Mouse (Mus musculus) midbrain, postnatal 0 days (tissue): Measurements from ENCODE around the gene Slc24a2. TPM values are rescaled to one million over a fixed set of nuclear protein-coding genes. Genes with fewer than 3 reads are reported as not detected.
A peak's percentile ranks its signal among the peaks of the same experiment; 100 is the strongest.

Experiments
- ATAC-seq: fragments of 200-750 bp; cut with Nextera tagmentation; 2 replicates; pipeline ENCODE4 v1.8.0; 2017; ENCODE audit warnings: moderate number of reproducible peaks, mild to moderate bottlenecking, moderate TSS enrichment, moderate library complexity; ENCODE audit not compliant: low FRiP score
- DNase-seq: peaks from one replicate; pipeline ENCODE4 v3.0.0-alpha.2; 2015; ENCODE audit warnings: low spot score
- H3K27ac ChIP-seq: fragments of 300-500 bp; sonication (generic); 2 replicates; pipeline ENCODE4 v1.5.1; 2014; ENCODE audit warnings: low read depth, mild to moderate bottlenecking, low read length, mixed read lengths
- H3K27me3 ChIP-seq: fragments of 300-500 bp; sonication (generic); 2 replicates; pipeline ENCODE4 v1.6.1; 2014; ENCODE audit warnings: low read length, control low read depth, mixed read lengths; ENCODE audit not compliant: insufficient read depth
- H3K36me3 ChIP-seq: fragments of 300-500 bp; sonication (generic); 2 replicates; pipeline ENCODE4 v1.6.1; 2014; ENCODE audit warnings: low read length, control low read depth, mixed read lengths; ENCODE audit not compliant: insufficient read depth
- H3K4me1 ChIP-seq: fragments of 300-500 bp; sonication (generic); 2 replicates; pipeline ENCODE4 v1.6.1; 2014; ENCODE audit warnings: mild to moderate bottlenecking, control low read depth, antibody characterized with exemption, low read length, mixed read lengths; ENCODE audit not compliant: insufficient read depth
- H3K4me2 ChIP-seq: fragments of 300-500 bp; sonication (generic); 2 replicates; pipeline ENCODE4 v1.6.1; 2014; ENCODE audit warnings: low read depth, mild to moderate bottlenecking, low read length, mixed read lengths; ENCODE audit not compliant: poor library complexity, severe bottlenecking
- H3K4me3 ChIP-seq: fragments of 300-500 bp; sonication (generic); 2 replicates; pipeline ENCODE4 v1.5.1; 2014; ENCODE audit warnings: low read depth, mild to moderate bottlenecking, low read length, moderate library complexity
- H3K9ac ChIP-seq: fragments of 300-500 bp; sonication (generic); replicated peaks from 2 replicates; pipeline ENCODE4 v1.6.1; 2014; ENCODE audit warnings: mild to moderate bottlenecking, low read length, moderate library complexity, mixed read lengths; ENCODE audit not compliant: poor library complexity, severe bottlenecking
- H3K9me3 ChIP-seq: fragments of 300-500 bp; sonication (generic); 2 replicates; pipeline ENCODE4 v1.6.1; 2016; ENCODE audit warnings: low read length, control low read depth
- CTCF ChIP-seq: IDR thresholded peaks from 2 replicates; pipeline ENCODE4 v1.5.1; 2016; ENCODE audit warnings: antibody characterized with exemption, mild to moderate bottlenecking
- WGBS: fragments of 180-500 bp; shearing (Covaris S2); extraction: QIAGEN DNeasy Blood & Tissue Kit; methylation state at CpG from one replicate; pipeline ENCODE4 v1.1.7; 2014; 5-methylcytosine and 5-hydroxymethylcytosine counted together
- polyA plus RNA-seq: library from polyadenylated mRNA; unstranded; fragments of >200 nt; fragmentation: Nextera tagmentation; extraction: Ambion mirVana; gene quantifications from 2 replicates; pipeline ENCODE4 v1.2.1, GENCODE M21; 2015
- total RNA-seq: library from RNA; depleted of rRNA; stranded (reverse); fragments of >200 nt; gene quantifications from 2 replicates; pipeline ENCODE4 v1.2.3, GENCODE M21; 2014

Slc24a2 gene
- total and polyA plus RNA-seq, 2 experiments from 2014 or later: 3.3 to 19.4 TPM

GRCm38 (mm10) chr4:87177116-87177515 is 53.2 kb downstream of the Slc24a2 start:
- no peaks in the 10 kb centered on the region for H3K36me3 ChIP-seq
- ATAC-seq (no peak), DNase-seq (no peak)

DNA sequence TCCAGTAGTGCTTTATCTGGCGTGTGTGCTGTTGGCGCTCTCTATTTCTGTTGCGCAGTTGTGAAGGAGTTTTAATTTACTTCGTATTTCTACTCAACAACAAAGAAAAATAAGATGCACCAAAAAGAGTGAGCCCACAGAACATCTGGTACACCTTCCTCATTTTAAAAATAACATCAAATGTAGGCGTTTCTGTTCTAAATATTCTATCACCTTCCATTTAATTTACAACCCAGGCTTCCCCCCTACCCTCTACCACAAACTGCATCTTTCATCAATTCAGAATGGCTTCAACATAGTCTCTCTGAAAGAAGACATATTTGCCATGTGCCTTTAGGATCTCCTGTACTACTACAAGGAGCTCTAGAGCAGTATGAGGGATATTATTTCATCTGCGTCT is 66.3 kb downstream of the Slc24a2 start:
- WGBS: 76% methylated on average over 6 of the region's 6 CpGs

More at GRCm38 (mm10) chr4:87177116-87177515, 53.2 kb downstream of the Slc24a2 start:
- H3K27me3 ChIP-seq: no peaks in the 10 kb centered on the region
- no peak for TF ChIP-seq CTCF
- no peak overlapping the region for H3K4me3 ChIP-seq
- no peaks in the 10 kb centered on the region for H3K9me3 ChIP-seq
- no peak overlapping the region for H3K4me2 ChIP-seq
- H3K9ac ChIP-seq: no peak overlapping the region
- 71% methylated on average over 3 of the region's 3 CpGs for WGBS
- no peak overlapping the region for H3K27ac ChIP-seq
- H3K4me1 ChIP-seq: no peaks in the 10 kb centered on the region

DNA sequence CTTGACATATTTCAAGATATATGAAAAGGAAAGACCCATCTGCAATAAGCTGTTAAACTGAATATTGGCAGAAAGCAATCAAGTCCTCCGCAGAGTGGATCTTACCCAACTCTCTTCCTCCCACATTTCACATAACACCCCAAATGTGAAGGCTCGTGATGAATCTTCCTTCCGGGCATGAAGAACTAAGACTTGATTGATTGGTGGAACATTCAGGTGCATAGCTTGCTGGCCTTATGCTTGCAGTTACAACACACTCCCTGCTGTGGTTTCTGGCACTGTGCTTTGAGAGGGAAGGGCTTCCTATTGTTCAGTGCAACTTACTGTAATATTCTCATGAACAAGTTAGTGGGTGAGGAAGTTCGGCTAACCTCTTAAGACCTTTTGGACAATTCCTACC is 72.2 kb downstream of the Slc24a2 start:
- Histone ChIP-seq H3K9ac (no peak overlapping the region), H3K4me1 (no peaks in the 10 kb centered on the region), H3K9me3 (no peaks in the 10 kb centered on the region), H3K36me3 (no peaks in the 10 kb centered on the region), H3K27me3 (no peaks in the 10 kb centered on the region), H3K27ac (no peak overlapping the region), H3K4me2 (no peak overlapping the region), H3K4me3 (no peak overlapping the region)
- peak; percentile 6 for DNase-seq
- ATAC-seq: no peak
- TF ChIP-seq CTCF: no peak
- WGBS: 82% methylated on average over 4 of the region's 4 CpGs

More for the DNA sequence above, 66.3 kb downstream of the Slc24a2 start:
- Histone ChIP-seq H3K4me2 (no peak overlapping the region), H3K27me3 (no peaks in the 10 kb centered on the region), H3K9ac (no peak overlapping the region), H3K4me1 (no peaks in the 10 kb centered on the region; the same call in 1 of the 2 replicates), H3K36me3 (no peaks in the 10 kb centered on the region), H3K9me3 (no peaks in the 10 kb centered on the region), H3K27ac (no peak overlapping the region), H3K4me3 (no peak overlapping the region)
- DNase-seq: no peak
- ATAC-seq: no peak
- TF ChIP-seq CTCF: no peak

DNA sequence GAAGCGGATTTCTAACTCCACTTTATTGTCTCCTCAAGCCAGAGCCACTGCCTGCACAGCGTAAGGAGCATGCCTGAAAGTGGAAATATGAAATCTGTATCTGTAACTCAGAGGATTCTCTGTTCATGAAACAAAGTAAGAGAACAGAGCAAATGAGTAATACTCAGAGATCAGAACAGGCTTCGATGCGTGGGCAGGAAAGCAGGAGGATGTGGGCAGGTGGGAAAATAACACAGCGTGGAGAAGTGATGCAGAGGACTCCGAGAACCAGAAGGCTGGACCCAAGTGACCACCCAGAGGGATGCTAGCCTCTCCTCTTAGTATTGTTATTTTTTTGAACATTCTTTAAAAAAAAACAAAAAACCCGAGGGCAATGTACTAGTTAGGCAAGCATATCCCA is 78.3 kb downstream of the Slc24a2 start:
- H3K36me3 ChIP-seq: no peaks in the 10 kb centered on the region
- DNase-seq: no peak
- H3K4me3 ChIP-seq: no peak overlapping the region
- H3K27ac ChIP-seq: no peak overlapping the region
- TF ChIP-seq CTCF: no peak
- H3K9ac ChIP-seq: no peak overlapping the region
- no peaks in the 10 kb centered on the region for H3K27me3 ChIP-seq
- WGBS: 81% methylated on average over 7 of the region's 7 CpGs
- H3K4me2 ChIP-seq: no peak overlapping the region
- no peaks in the 10 kb centered on the region for H3K4me1 ChIP-seq
- no peaks in the 10 kb centered on the region for H3K9me3 ChIP-seq
- ATAC-seq: no peak

GRCm38 (mm10) chr4:87149584-87149983 is 80.7 kb downstream of the Slc24a2 start:
- 88% methylated on average over 2 of the region's 2 CpGs for WGBS
- no peaks in the 10 kb centered on the region for H3K9me3 ChIP-seq
- no peak overlapping the region for H3K4me3 ChIP-seq
- DNase-seq: no peak
- no peak overlapping the region for H3K27ac ChIP-seq
- no peak overlapping the region for H3K9ac ChIP-seq
- TF ChIP-seq CTCF: no peak
- H3K27me3 ChIP-seq: no peaks in the 10 kb centered on the region
- H3K4me2 ChIP-seq: no peak overlapping the region
- ATAC-seq: no peak
- no peaks in the 10 kb centered on the region for H3K36me3 ChIP-seq
- no peaks in the 10 kb centered on the region for H3K4me1 ChIP-seq

- Histone ChIP-seq H3K4me1 (no peaks in the 10 kb centered on the region), H3K9me3 (no peaks in the 10 kb centered on the region), H3K9ac (no peak overlapping the region), H3K27ac (no peak overlapping the region), H3K27me3 (no peaks in the 10 kb centered on the region), H3K4me2 (no peak overlapping the region), H3K36me3 (no peaks in the 10 kb centered on the region), H3K4me3 (no peak overlapping the region)
- DNase-seq (peak; percentile 15), ATAC-seq (no peak)
- no peak for TF ChIP-seq CTCF
- WGBS: 62% methylated on average over 12 of the region's 12 CpGs
Observed at GRCm38 (mm10) chr4:87141590-87142365, 88.5 kb downstream of the Slc24a2 start.
